Mouse (Mus musculus): Measurements from ENCODE around the gene Pds5b.

The Pds5b gene

DNA sequence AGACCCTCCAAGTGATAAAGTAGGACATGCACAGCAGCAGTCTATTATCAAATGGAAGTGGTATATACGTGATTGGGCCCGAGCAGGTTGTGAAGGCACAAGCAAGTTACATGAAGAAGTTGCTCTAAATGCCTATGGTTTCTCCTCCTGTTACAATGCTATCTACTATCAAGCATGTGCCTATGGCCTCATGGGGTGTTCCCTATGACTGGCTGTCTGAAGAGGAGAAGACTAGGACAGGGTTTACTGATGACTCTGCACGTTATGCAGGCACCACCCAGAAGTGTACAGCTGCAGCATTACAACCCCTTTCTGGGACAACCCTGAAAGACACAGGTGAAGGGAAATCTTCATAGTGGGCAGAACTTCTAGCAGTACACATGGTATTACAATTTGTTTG lies 33.6 kb downstream of the Pds5b start:
- WGBS: 94% methylated on average over 3 of the region's 3 CpGs

GRCm38 (mm10) chr5:150711503-150711902 lies 38.0 kb downstream of the Pds5b start:
- 67% methylated on average over 4 of the region's 4 CpGs for WGBS

GRCm38 (mm10) chr5:150717775-150718174 lies 44.2 kb downstream of the Pds5b start:
- WGBS: 29% methylated on average over 4 of the region's 4 CpGs

- 96% methylated on average over 1 of the region's 1 CpGs for WGBS
Measured at GRCm38 (mm10) chr5:150724641-150725040, 51.1 kb downstream of the Pds5b start.

DNA sequence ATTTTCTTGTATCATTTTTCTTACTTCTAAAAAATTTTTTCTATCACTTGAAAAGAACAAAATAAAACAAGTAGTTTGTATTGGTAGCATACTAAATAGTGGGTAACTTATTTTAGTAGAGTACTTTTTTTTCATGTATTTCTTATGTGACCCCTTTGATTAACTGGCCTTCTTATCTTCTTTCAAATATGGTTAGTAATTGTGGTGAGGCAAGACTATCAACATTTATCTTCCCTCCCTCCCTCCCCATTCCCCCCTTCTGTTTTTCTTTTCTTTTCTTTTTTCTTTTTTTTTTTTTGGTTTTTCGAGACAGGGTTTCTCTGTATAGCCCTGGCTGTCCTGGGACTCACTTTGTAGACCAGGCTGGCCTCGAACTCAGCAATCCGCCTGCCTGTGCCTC lies 63.5 kb downstream of the Pds5b start:
- WGBS: 91% methylated on average over 3 of the region's 3 CpGs

DNA sequence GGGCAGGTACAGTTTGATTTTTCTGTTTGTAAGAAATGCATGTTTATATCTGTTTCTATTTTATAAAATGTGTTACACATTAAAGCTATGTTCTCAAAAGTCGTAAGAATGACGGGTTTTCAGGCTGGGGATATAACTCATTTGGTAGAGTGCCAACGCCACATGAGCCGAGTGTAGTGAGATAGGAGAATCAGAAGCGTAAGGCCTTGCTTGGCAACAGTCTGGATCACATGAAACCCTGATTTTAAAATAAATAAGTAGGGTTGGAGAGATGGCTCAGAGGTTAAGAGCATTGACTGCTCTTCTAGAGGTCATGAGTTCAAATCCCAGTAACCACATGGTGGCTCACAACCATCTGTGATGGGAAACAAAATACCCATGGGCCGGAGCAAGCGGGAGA lies 65.8 kb downstream of the Pds5b start:
- WGBS: 81% methylated on average over 7 of the region's 7 CpGs

DNA sequence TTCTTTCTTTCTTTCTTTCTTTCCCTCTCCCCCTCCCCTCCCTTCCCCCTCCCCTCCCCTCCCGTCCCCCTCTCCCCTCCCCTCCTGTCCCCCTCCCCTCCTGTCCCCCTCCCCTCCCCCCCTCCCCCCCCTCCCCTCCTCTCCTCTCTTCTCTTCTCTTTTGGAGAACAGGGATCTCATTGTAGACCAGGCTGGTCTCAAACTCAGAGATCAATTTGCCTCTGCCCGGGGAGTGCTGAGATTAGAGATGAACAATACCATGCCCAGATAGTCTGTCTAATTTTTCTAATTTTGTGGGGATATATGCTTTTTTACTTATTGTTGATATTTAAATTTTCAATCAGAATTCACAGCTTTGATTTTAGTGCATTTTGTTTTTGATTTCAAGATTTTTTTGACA lies 67.1 kb downstream of the Pds5b start:
- WGBS: 62% methylated on average over 1 of the region's 2 CpGs

- 76% methylated on average over 5 of the region's 5 CpGs for WGBS
Measured at GRCm38 (mm10) chr5:150756623-150757022, 83.1 kb downstream of the Pds5b start.

DNA sequence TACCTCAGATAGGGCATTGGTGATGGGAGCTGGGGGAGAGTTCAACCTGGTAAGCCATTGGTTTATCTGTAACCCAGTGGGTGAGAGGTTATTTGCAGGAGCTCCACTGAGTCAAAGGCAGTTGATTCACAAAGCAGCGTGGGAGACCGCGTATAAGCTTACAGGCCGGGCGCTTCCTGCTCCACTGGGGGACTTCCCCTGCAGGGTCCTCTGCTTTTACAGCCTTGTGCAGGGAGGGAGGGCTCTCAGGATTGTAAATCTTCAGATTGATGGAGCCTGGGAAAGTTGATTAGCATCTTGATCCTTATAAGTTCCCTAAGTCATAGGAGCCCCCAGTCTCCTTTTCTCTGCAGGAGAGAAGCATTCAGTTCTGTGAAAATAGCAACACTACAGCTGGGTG lies 98.9 kb downstream of the Pds5b start:
- 70% methylated on average over 5 of the region's 5 CpGs for WGBS

DNA sequence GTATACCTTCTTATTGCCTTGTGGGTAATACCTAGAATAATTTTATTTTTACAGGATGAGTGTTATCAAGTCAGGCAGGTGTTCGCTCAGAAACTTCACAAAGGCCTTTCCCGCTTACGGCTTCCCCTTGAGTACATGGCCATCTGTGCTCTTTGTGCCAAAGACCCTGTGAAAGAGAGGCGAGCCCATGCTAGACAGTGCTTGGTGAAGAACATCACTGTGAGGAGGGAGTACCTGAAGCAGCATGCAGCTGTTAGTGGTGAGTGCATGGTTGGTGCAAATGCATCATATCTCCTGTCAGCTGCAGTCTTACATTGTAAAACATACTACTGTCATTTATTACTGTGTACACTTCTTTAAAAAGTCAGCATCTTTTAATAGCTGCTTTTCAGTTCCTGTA lies 114.7 kb downstream of the Pds5b start:
- WGBS: 97% methylated on average over 4 of the region's 4 CpGs

GRCm38 (mm10) chr5:150789039-150789438 lies 115.5 kb downstream of the Pds5b start:
- WGBS: 96% methylated on average over 2 of the region's 2 CpGs

DNA sequence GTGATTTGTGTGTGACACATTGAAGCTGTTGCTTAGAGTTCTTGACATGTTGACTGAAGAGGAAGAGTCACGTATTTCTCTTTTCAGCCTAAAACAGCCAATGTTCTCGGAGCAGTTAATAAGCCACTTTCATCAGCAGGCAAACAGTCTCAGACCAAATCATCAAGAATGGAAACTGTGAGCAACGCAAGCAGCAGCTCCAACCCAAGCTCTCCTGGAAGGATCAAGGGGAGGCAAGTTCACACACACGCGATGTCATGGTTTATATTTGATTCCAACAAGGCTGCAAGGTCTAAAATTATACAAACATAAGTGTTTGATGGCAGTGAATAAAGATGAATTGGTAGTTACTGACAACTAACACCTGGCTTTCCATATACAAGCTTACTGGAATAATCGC lies 120.6 kb downstream of the Pds5b start:
- WGBS: 86% methylated on average over 6 of the region's 6 CpGs

DNA sequence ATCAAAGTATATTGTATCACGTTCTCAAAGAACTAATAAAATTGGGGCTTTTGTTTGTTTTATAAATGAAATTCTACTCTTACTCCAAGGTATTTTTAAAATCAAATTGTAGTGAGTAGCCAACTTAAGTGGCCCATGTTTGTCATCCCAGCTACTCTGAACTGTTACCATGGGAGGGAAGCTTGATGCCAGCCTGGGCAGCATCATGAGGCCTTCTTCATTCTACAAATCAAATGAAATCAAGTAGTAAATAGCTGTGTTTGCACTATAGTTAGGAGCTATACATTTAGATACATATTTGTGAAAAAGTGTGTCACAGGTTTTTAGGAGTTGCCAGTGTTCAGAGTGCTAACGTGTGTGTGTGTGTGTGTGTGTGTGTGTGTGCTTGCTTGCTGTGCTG lies 126.5 kb downstream of the Pds5b start:
- 93% methylated on average over 2 of the region's 2 CpGs for WGBS

DNA sequence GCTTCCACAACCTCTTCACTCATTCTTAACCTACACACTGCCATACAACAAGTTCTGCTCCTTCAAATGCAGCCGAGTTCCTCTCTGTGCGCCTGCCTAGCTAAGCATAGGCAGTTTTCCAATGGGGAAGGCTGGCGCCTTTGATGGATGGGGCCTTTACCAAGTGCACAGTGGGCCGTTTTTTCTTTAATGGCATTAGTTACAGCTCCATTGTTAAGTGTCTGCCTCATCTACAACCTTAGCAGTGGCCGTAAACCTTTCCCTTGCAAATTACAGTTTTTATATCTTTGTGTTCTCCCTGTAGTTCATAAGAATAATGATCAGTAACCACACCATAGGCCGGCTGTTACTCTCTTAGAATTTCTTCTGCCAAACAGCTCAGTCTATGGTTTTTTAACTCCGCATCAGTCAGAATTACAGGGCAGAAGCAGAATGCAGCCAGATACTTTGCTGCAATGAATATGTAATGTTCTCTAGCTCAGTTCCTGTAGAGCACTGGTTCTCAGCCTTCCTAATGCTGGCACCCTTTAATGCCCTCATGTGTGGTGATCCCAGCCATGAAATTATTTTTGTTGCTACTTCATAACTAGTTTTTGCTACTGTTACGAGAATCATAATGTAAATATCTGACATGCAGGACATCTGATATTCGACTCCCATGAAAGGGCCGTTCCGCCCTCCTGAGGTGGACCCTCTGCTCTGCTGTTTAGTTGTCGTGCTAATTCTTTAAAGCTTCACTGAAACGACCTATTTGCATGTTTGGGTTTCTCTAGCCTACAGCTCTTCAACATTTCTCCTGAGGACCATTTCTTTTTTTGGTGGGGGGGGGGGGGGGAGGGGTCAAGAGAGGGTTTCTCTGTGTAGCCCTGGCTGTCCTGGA lies 140.8 kb downstream of the Pds5b start:
- WGBS: 71% methylated on average over 13 of the region's 13 CpGs

DNA sequence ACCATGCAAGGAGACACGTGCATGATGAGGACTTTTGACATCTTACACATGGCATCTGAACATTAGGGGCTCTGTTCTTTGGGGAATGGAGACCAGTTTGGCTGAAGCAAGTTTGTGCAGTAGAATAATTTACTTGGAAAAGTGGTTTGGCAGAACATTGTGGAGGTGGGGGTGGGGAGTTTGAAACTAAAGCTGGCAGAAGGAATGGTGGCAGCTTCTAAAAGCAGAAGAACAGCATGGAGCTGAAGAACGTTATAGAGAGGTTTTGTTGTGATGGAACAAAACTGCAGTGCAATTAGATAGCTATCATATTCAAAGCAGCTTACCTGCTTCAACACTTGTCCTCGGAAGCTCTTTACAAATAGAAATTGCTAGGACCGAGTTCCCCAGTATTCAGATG lies 141.9 kb downstream of the Pds5b start:
- WGBS: 47% methylated on average over 4 of the region's 4 CpGs

DNA sequence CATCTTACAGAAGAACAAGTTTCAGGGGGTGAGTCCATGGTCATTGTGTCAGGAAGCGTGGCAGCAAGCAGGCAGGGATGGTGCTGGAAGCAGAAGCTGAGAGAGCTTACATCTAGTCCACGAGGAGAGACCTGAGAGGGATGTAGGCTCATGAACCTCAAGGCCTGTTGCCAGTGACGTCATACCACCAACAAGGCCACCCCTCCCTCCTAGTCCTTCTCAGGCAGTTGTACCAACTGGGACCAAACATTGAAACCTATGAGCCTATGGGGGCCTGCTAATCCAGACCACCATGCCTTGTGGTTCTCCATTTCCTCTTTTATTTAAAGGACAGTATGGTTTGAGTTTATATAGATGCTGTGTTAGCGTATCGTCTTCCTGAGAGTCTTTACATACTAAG lies 143.2 kb downstream of the Pds5b start:
- 89% methylated on average over 5 of the region's 5 CpGs for WGBS

DNA sequence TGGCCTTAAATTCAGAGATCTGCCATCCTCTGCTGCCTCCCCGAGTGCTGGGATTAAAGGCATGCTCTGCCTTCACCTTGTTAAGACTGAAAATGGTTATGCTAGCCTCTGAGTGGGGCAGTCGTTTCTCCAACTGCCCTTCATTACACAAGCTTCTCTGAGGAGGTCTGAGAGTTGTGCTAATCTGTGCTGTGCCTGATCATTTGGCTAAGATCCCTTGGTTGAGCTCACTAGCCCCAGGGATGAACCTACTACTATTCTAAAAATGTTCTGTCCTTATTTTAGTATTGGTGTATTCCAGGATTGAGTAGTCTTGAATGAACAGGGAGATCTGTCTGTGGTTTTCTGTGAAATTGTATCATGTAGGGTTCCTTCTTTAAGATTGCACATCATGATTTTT lies 144.5 kb downstream of the Pds5b start:
- 46% methylated on average over 2 of the region's 2 CpGs for WGBS

DNA sequence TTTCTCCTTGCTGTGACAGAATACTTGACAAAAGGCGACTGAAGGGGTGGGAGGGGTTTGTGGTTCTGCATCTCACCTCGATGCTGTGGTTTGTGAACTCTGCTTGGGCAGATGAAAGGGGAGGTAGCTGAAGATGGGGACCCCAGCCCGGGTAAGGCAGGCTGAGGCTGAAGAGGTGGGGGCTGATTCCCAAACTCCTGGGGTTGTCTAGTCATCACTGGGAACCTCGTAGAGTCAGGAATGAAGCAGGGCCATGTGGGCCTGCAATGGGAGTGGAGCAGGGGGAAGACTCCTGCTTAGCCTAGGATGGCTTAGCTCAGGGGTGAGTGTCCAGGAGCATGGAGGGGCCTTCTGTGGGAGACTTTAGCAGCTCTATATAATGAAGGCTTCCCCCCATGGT lies 145.3 kb downstream of the Pds5b start:
- WGBS: 88% methylated on average over 4 of the region's 4 CpGs

DNA sequence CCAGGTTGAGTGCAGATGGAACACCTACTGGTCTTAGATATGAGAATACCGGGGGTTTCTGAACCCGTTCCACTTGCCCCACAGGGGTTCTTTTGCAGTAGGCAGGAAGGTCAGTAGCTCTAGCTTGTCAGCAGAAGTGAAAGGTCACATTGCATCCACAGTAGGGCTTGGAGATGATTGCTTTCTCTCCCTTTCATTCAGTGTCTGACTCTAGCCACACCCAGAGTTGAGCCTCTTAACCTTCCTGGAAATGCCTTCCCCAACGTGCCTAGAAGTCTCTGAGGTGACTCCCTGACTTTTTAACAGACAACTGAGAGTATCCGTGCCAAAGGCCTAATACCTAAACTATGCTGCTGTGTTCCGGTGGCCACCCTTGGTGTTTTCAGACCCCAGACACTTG lies 146.0 kb downstream of the Pds5b start:
- 78% methylated on average over 5 of the region's 5 CpGs for WGBS

DNA sequence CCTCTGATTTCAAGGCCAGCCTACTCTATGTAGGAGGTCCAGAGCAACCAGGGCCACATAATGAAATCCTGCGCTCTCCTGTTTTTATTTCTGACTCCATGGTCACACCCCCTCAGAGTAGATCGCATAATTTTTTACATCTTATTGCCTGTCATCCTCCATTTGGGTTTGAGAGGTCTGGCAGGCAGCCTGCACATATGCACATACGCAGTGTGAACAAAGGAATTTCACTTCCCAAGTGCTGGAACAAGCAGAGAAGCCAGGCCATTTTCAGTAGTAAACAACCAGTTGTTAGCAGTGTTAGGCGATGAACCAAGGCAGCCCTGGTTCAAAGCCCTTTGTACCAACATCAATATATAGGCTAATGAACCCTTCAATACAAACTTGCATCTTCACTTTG lies 147.6 kb downstream of the Pds5b start:
- WGBS: 59% methylated on average over 4 of the region's 4 CpGs

DNA sequence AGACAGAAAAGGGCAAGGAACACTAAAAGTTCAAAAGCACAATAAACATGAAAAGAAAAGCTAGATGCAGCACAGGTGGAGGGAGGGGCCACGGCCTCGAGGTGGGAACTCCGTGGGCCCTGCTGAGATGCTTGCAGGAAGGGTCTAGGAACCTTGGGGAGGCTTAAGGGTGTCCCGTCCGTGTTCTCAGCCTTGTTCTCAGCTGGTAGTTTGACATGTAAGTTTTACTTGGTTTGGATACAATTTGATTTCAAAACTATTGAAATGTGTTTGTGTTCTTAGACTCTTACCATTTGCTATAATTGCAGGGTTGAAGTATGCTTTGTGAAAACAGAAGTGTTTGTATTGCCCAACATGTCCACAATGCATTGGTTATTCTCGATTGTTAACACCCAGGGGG lies 149.2 kb downstream of the Pds5b start:
- 84% methylated on average over 6 of the region's 6 CpGs for WGBS

DNA sequence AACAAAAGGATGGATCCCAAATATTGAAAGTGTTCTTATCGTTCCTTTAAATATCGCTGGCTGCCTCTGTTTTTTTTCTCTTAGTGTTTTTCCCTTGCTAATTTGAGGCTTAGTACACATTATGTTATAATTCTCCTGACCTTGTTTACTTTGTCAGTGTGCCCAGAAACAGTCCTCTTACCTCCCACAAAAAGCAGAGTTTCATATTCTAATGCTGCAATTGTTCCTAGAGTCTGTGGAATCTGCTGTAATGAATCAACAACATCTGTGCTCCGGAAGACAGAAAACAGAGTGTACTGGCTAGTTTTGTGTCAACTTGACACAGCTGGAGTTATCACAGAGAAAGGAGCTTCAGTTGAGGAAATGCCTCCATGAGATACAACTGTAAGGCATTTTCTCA lies 149.8 kb downstream of the Pds5b start:
- WGBS: 57% methylated on average over 3 of the region's 3 CpGs

- 93% methylated on average over 5 of the region's 5 CpGs for WGBS
Measured at GRCm38 (mm10) chr5:150829499-150829898, 156.0 kb downstream of the Pds5b start.

GRCm38 (mm10) chr5:150830718-150831117 lies 157.2 kb downstream of the Pds5b start:
- 64% methylated on average over 9 of the region's 9 CpGs for WGBS
